Mouse (Mus musculus) cerebellum, adult 11-12 months (tissue): ENCODE measurements around the gene Dus1l.
"Not testable (repeated sequence)": the region's sequence is repeated elsewhere in the genome, so short reads cannot be mapped to it uniquely, and the experiment has no call there.

Experiments used
- DNase-seq: peaks from one replicate; pipeline ENCODE4 v3.0.0; 2022

Gene Dus1l

GRCm38 (mm10) chr11:120775774-120776469 is 20.3 kb downstream of the Dus1l start:
- peak; percentile 89 for DNase-seq

GRCm38 (mm10) chr11:120773463-120774190 is 22.6 kb downstream of the Dus1l start:
- DNase-seq = no peak

- no peak for DNase-seq
These were observed 23.5 kb downstream of the Dus1l start for GRCm38 (mm10) chr11:120772749-120773148.

GRCm38 (mm10) chr11:120768206-120768605 is 28.0 kb downstream of the Dus1l start:
- DNase-seq = no peak

GRCm38 (mm10) chr11:120767023-120767422 is 29.2 kb downstream of the Dus1l start:
- DNase-seq = not testable (repeated sequence)

- peak; percentile 20 for DNase-seq
These were observed 32.8 kb downstream of the Dus1l start for GRCm38 (mm10) chr11:120763121-120763999.

- DNase-seq = not testable (repeated sequence)
These were observed 33.5 kb downstream of the Dus1l start, which contains the start of gene Hmga1b for GRCm38 (mm10) chr11:120762672-120763041. TSS of gene Hmga1b (plus strand) at chr11:120762794.

- DNase-seq = no peak
These were observed 34.2 kb downstream of the Dus1l start for GRCm38 (mm10) chr11:120761811-120762671.

- no peak for DNase-seq
These were observed 36.0 kb downstream of the Dus1l start for GRCm38 (mm10) chr11:120760236-120760635.

- no peak for DNase-seq
These were observed 44.6 kb downstream of the Dus1l start for GRCm38 (mm10) chr11:120751606-120752005.

- DNase-seq = no peak
These were observed 46.8 kb downstream of the Dus1l start for GRCm38 (mm10) chr11:120749430-120749829.

- DNase-seq = no peak
These were observed 48.2 kb downstream of the Dus1l start for GRCm38 (mm10) chr11:120747974-120748373.

- DNase-seq = no peak
These were observed 52.0 kb downstream of the Dus1l start for GRCm38 (mm10) chr11:120744121-120744701.

GRCm38 (mm10) chr11:120740981-120741380 is 55.2 kb downstream of the Dus1l start:
- no peak for DNase-seq
